ENCODE assay signal across 15 mouse cellular contexts in the genomic region with DNA sequence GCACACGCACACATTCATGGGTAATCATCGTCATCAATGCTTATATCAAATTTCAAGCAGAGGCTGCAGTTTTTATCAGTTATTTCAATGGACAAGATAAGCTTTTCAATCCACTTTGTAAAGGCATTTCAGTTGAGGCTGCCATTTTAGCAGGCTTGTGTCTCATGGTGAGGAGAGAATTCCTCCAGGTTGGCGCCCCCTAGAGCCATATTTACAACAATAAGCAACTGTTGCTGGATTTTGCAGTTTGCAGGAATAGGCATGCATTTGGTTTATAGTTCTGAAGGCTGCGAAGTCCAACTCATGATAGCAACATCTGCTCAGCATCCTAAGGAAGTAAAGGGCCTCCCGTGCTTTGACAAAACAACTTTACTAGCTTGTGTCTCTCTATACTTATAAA. TPM values are rescaled to one million over a fixed set of nuclear protein-coding genes. Genes with fewer than 3 reads are reported as not detected.
DNase-seq lines count a peak whose midpoint lies in the region; ATAC-seq and TF ChIP-seq lines count a peak whose summit lies in the region.
"Had no signal": no experiment of that assay in that cellular context is flagged by ENCODE, and none has a peak within 500 bp of the region (broad histone marks: within the 10 kb centered on the region; RNA-seq: fewer than 3 reads in every experiment).

No protein-coding gene starts in this region.

- no peak overlapping the region for H3K4me2 ChIP-seq in hindbrain, postnatal 0 days (ENCODE audit: low read depth, low read length)
- no peak overlapping the region for H3K4me2 ChIP-seq in hindbrain, embryonic 16.5 days (ENCODE audit: low read length)
- no peak overlapping the region for H3K4me2 ChIP-seq in lung, postnatal 0 days (replicated peaks; ENCODE audit: low read depth, low read length)
- H3K4me2 ChIP-seq: forebrain, embryonic 13.5 days; stomach, embryonic 15.5 days had no signal

- intact Hi-C loops in left cerebral cortex, postnatal 10 days (cut with DNase I) = no loop called here

- H3K9me3 ChIP-seq in hindbrain, postnatal 0 days (ENCODE audit: low read length) = no peaks in the 10 kb centered on the region
- H3K9me3 ChIP-seq in hindbrain, embryonic 16.5 days (ENCODE audit: control insufficient read depth, low read length) = no peaks in the 10 kb centered on the region
- no peaks in the 10 kb centered on the region for H3K9me3 ChIP-seq in lung, postnatal 0 days (ENCODE audit: low read length)
- H3K9me3 ChIP-seq: forebrain, embryonic 13.5 days; stomach, embryonic 15.5 days had no signal

- 80% methylated on average over 5 of the region's 5 CpGs for WGBS in hindbrain, postnatal 0 days
- WGBS in hindbrain, embryonic 16.5 days = 83% methylated on average over 5 of the region's 5 CpGs
- 84% methylated on average over 5 of the region's 5 CpGs for WGBS in lung, postnatal 0 days

- no peak overlapping the region for H3K4me3 ChIP-seq in hindbrain, postnatal 0 days (ENCODE audit: low read length)
- H3K4me3 ChIP-seq in hindbrain, embryonic 16.5 days (ENCODE audit: low read length) = no peak overlapping the region
- H3K4me3 ChIP-seq in lung, postnatal 0 days (ENCODE audit: low read depth, low read length) = no peak overlapping the region
- H3K4me3 ChIP-seq: forebrain, embryonic 13.5 days; stomach, embryonic 15.5 days had no signal

- no peak for TF ChIP-seq POLR2A in brain, embryonic 14.5 days (IDR thresholded peaks at IDR 0.05; ENCODE audit: borderline replicate concordance, extremely low read depth, insufficient read depth, insufficient read length, poor library complexity, severe bottlenecking)

- no peak for ATAC-seq in CD4-positive, CD25-positive, alpha-beta regulatory T cell, adult 4 months
- ATAC-seq in hindbrain, postnatal 0 days = no peak
- ATAC-seq in hindbrain, embryonic 16.5 days = no peak
- no peak for ATAC-seq in lung, postnatal 0 days
- ATAC-seq: forebrain, embryonic 13.5 days; inflammation-experienced regulatory T-cells, adult 6 months had no signal

- TF ChIP-seq CTCF in hindbrain, postnatal 0 days (IDR thresholded peaks at IDR 0.05; ENCODE audit: low read depth) = 0 out of 2 replicates have a peak, but pooled peaks have one; percentile 17
- TF ChIP-seq CTCF in lung, postnatal 0 days (IDR thresholded peaks at IDR 0.05) = peak; percentile 22
- peak; percentile 8; the same call in 1 of the 2 replicates for TF ChIP-seq CTCF in brain, embryonic 14.5 days (IDR thresholded peaks at IDR 0.05; ENCODE audit: borderline replicate concordance, extremely low read depth, insufficient read depth, insufficient read length)

- peaks cover 3% of the 10 kb centered on the region; the same call in 1 of the 2 replicates for H3K36me3 ChIP-seq in hindbrain, postnatal 0 days (ENCODE audit: insufficient read depth, low read length)
- H3K36me3 ChIP-seq in hindbrain, embryonic 16.5 days (ENCODE audit: control insufficient read depth, insufficient read depth, low read length) = no peaks in the 10 kb centered on the region
- no peaks in the 10 kb centered on the region for H3K36me3 ChIP-seq in lung, postnatal 0 days (ENCODE audit: insufficient read depth, low read length)
- H3K36me3 ChIP-seq: stomach, embryonic 15.5 days had no signal

- no peak overlapping the region for H3K27ac ChIP-seq in hindbrain, postnatal 0 days
- no peak overlapping the region for H3K27ac ChIP-seq in hindbrain, embryonic 16.5 days (ENCODE audit: low read depth, low read length)
- H3K27ac ChIP-seq in lung, postnatal 0 days (ENCODE audit: low read length) = no peak overlapping the region
- H3K27ac ChIP-seq: forebrain, embryonic 13.5 days; stomach, embryonic 15.5 days had no signal

- no peak for TF ChIP-seq EP300 in lung, postnatal 0 days (IDR thresholded peaks at IDR 0.05)

- no peaks in the 10 kb centered on the region for H3K27me3 ChIP-seq in hindbrain, postnatal 0 days (ENCODE audit: insufficient read depth, low read length)
- H3K27me3 ChIP-seq in hindbrain, embryonic 16.5 days (replicated peaks; ENCODE audit: control insufficient read depth, insufficient read depth, low read length) = no peaks in the 10 kb centered on the region
- no peaks in the 10 kb centered on the region for H3K27me3 ChIP-seq in lung, postnatal 0 days (replicated peaks; ENCODE audit: insufficient read depth, low read length)
- H3K27me3 ChIP-seq: forebrain, embryonic 13.5 days; stomach, embryonic 15.5 days had no signal

- no peaks in the 10 kb centered on the region for H3K4me1 ChIP-seq in hindbrain, postnatal 0 days (ENCODE audit: insufficient read depth, low read length)
- H3K4me1 ChIP-seq in hindbrain, embryonic 16.5 days (ENCODE audit: control insufficient read depth, insufficient read depth, low read depth, low read length) = no peaks in the 10 kb centered on the region
- no peaks in the 10 kb centered on the region for H3K4me1 ChIP-seq in lung, postnatal 0 days (ENCODE audit: insufficient read depth, low read depth, low read length)
- H3K4me1 ChIP-seq: stomach, embryonic 15.5 days had no signal

- peak; percentile 43 for DNase-seq in CD4-positive, CD25-positive, alpha-beta regulatory T cell, adult 2 months (ENCODE audit: low read depth, low spot score)
- DNase-seq in hindbrain, postnatal 0 days (ENCODE audit: low spot score) = peak; percentile 20
- DNase-seq in lung, postnatal 0 days (ENCODE audit: low spot score) = no peak
- no peak for DNase-seq in lung, adult 18-20 months
- DNase-seq in brain, embryonic 14.5 days (ENCODE audit: low read depth) = no peak
- no peak for DNase-seq in left cerebral cortex, postnatal 10 days (ENCODE audit: extremely low spot score in 1 of 2, low spot score in 2 of 2)
- DNase-seq: adrenal gland, postnatal 14 days; cerebellum, adult 9-10 months; heart, postnatal 14 days; thymus, postnatal 25 days had no signal

- no peak overlapping the region for H3K9ac ChIP-seq in hindbrain, postnatal 0 days (replicated peaks; ENCODE audit: low read length)
- no peak overlapping the region for H3K9ac ChIP-seq in hindbrain, embryonic 16.5 days (ENCODE audit: low read depth, low read length)
- H3K9ac ChIP-seq in lung, postnatal 0 days (replicated peaks; ENCODE audit: low read depth) = no peak overlapping the region
- H3K9ac ChIP-seq: forebrain, embryonic 13.5 days; stomach, embryonic 15.5 days had no signal

RNA-seq across cellular contexts. Expression of a gene that starts 8.6 kb away (rescaled TPM):
- polyA plus RNA-seq in CD4-positive, CD25-positive, alpha-beta regulatory T cell, adult 4 months (2017; shearing (Covaris generic)) = under 1 TPM; 0.12 to 0.27 TPM
- 13.1 and 26.4 TPM in 2 replicates for total RNA-seq in hindbrain, postnatal 0 days (2014; rRNA removed)
- 0.99 and 1.2 TPM in 2 replicates for polyA plus RNA-seq in hindbrain, postnatal 0 days (2015; fragmentation: Nextera tagmentation; extraction: Ambion mirVana)
- polyA plus RNA-seq in hindbrain, embryonic 16.5 days (2015; fragmentation: Nextera tagmentation; extraction: Ambion mirVana) = 0.81 and 1.4 TPM in 2 replicates
- 1.3 and 1.4 TPM in 2 replicates for polyA plus RNA-seq in lung, postnatal 0 days (2015; fragmentation: Nextera tagmentation; extraction: Ambion mirVana)
- 5.9 and 8.3 TPM in 2 replicates for polyA plus RNA-seq in brain, embryonic 14.5 days (2012; rRNA removed)
- total RNA-seq in left cerebral cortex, postnatal 10 days (2021) = 10 to 100 TPM; 11.1 to 11.3 TPM

RNA-seq across cellular contexts. Expression of a gene that starts 59.6 kb away (rescaled TPM):
- polyA plus RNA-seq in CD4-positive, CD25-positive, alpha-beta regulatory T cell, adult 4 months (2017; shearing (Covaris generic)) = 10 to 100 TPM; 55.4 to 63.9 TPM
- total RNA-seq in hindbrain, postnatal 0 days (2014; rRNA removed) = 20.1 and 26.2 TPM in 2 replicates
- 65.2 and 65.8 TPM in 2 replicates for polyA plus RNA-seq in hindbrain, postnatal 0 days (2015; fragmentation: Nextera tagmentation; extraction: Ambion mirVana)
- 48.3 and 54.7 TPM in 2 replicates for polyA plus RNA-seq in hindbrain, embryonic 16.5 days (2015; fragmentation: Nextera tagmentation; extraction: Ambion mirVana)
- polyA plus RNA-seq in lung, postnatal 0 days (2015; fragmentation: Nextera tagmentation; extraction: Ambion mirVana) = 46.1 and 58.7 TPM in 2 replicates
- 98.9 and 145 TPM in 2 replicates for polyA plus RNA-seq in brain, embryonic 14.5 days (2012; rRNA removed)
- total RNA-seq in left cerebral cortex, postnatal 10 days (2021) = 10 to 100 TPM; 13.9 to 14.1 TPM

Comparison
In these comparisons a context has a peak if more than half of its experiments do, and no peak if none do; other contexts are left out.
1. DNase-seq: peak in CD4-positive, CD25-positive, alpha-beta regulatory T cell, adult 2 months (single experiment) and hindbrain, postnatal 0 days (single experiment); none in lung, postnatal 0 days (single experiment), lung, adult 18-20 months (0 of 2), brain, embryonic 14.5 days (single experiment) and left cerebral cortex, postnatal 10 days (0 of 2).
2. Peak in every context shown above with its lines, with median percentiles within 50 percentile points of each other: CTCF ChIP-seq.